Mouse (Mus musculus): ENCODE results near the gene Zbtb26.

- TF ChIP-seq GATA1 (IDR thresholded peaks at IDR 0.05; ENCODE audit: borderline replicate concordance, low read length), result no peak
- no peak for TF ChIP-seq FLI1 (IDR thresholded peaks at IDR 0.05; ENCODE audit: low read length)
Observed at GRCm38 (mm10) chr2:37423671-37424070, 19.3 kb downstream of the Zbtb26 start.
